Mouse (Mus musculus): Measurements from ENCODE around the gene Olfr1506. TPM values are rescaled to one million over a fixed set of nuclear protein-coding genes. Genes with fewer than 3 reads are reported as not detected.
"Not testable (repeated sequence)": the region's sequence is repeated elsewhere in the genome, so short reads cannot be mapped to it uniquely, and the experiment has no call there.

Olfr1506 gene
- under 1 TPM; 0.14 TPM for total RNA-seq (2021)
- long read RNA-seq, experiment 1 = 0 reads
- long read RNA-seq, experiment 2 = 0 reads

DNA sequence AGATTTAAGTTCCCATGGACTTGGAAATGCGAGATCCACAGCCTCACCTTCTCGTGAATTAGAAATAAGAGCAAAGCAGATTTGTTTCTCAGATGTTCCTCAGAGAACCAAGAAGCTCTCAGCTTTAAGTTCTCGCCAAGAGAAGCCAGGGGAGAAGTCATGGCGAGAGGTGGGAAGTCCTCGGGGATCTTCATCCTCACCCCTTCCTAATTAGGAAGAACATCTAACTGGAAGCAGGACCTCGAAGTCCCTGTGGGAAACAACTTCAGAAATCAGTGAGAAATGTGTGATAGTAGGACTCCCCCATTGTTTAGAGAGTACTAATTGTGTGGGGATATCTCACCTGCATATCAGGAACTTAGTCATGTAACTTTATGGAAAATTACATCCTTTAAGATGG lies at the start of gene Olfr1506:
TSS of gene Olfr1506 (minus strand) at position 101 of the 400 bp plus-strand sequence.
- H3K4me3 ChIP-seq; DNase-seq (ENCODE audit: extremely low spot score in 1 of 2, low spot score in 2 of 2); intact Hi-C loops (cut with DNase I); H3K27ac ChIP-seq: not testable (repeated sequence)

DNA sequence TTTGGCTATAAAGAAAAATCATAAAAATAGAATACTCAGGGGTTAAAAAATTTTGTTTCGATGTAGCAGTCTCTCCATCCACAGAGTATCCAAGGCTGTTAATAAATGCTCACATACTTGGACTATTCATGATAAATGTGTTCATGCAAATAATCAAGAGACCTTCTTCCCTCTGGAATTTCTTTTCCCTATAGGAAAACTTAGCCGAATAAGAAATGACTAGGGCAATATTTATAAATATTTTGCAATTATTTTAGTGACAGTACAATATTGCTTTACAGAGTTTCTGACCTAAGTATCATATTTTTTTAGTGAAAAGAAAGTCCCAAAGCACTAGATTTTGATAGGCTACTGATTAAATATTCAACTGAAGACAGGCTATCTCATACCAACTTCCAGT lies 46.6 kb upstream of the Olfr1506 start, which contains the start of gene Olfr1271:
TSS of gene Olfr1271 (minus strand) at position 101 of the 400 bp plus-strand sequence.
- TF ChIP-seq CTCF (IDR thresholded peaks at IDR 0.05) = no peak

GRCm38 (mm10) chr2:90257492-90257891 lies 33.2 kb upstream of the Olfr1506 start, which contains the start of gene Olfr142:
TSS of gene Olfr142 (minus strand) at chr2:90257592.
- intact Hi-C loops (cut with DNase I) = no loop called here
- no peak within 1 kb of the TSS for H3K4me3 ChIP-seq

More for the DNA sequence above, 46.6 kb upstream of the Olfr1506 start, which contains the start of gene Olfr1271:
- no peak for DNase-seq (ENCODE audit: extremely low spot score in 1 of 2, low spot score in 2 of 2)
- intact Hi-C loops (cut with DNase I) = no loop called here
- Histone ChIP-seq H3K27ac (no peak within 1 kb of the TSS), H3K4me3 (no peak within 1 kb of the TSS)

GRCm38 (mm10) chr2:90199606-90200005 lies 24.7 kb downstream of the Olfr1506 start:
- intact Hi-C loops (cut with DNase I); H3K4me3 ChIP-seq; H3K27ac ChIP-seq; DNase-seq (ENCODE audit: extremely low spot score in 1 of 2, low spot score in 2 of 2): not testable (repeated sequence)

More at GRCm38 (mm10) chr2:90257492-90257891, 33.2 kb upstream of the Olfr1506 start, which contains the start of gene Olfr142:
- no peak for TF ChIP-seq CTCF (IDR thresholded peaks at IDR 0.05)
- DNase-seq (ENCODE audit: extremely low spot score in 1 of 2, low spot score in 2 of 2) = no peak
- no peak within 1 kb of the TSS for H3K27ac ChIP-seq

GRCm38 (mm10) chr2:90195285-90195684 lies 29.0 kb downstream of the Olfr1506 start:
- H3K4me3 ChIP-seq; DNase-seq (ENCODE audit: extremely low spot score in 1 of 2, low spot score in 2 of 2); H3K27ac ChIP-seq; intact Hi-C loops (cut with DNase I): not testable (repeated sequence)

GRCm38 (mm10) chr2:90194750-90195149 lies 29.5 kb downstream of the Olfr1506 start:
- intact Hi-C loops (cut with DNase I); H3K27ac ChIP-seq; DNase-seq (ENCODE audit: extremely low spot score in 1 of 2, low spot score in 2 of 2); H3K4me3 ChIP-seq: not testable (repeated sequence)

GRCm38 (mm10) chr2:90187082-90187481 lies 37.2 kb downstream of the Olfr1506 start:
- intact Hi-C loops (cut with DNase I); H3K4me3 ChIP-seq; DNase-seq (ENCODE audit: extremely low spot score in 1 of 2, low spot score in 2 of 2); H3K27ac ChIP-seq: not testable (repeated sequence)

DNA sequence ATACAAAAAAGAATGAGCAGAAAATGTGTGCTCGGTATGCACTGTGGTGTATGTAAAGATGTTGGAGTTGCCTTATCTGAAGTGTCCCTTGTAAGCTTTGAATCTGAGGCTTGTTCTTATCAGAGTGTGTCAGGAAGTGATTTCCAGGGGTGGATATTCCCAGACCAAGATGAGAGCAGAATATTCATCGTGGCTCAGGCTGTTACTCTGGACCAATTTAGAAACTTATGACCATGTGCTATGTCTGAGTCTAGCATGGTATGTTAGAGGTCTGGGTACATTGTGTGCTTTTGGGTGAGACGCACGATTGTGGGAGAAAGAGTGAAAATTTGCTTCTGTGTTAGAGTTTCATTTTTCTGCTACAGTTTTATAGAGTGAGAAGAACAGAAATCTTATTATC lies 38.2 kb downstream of the Olfr1506 start:
- intact Hi-C loops (cut with DNase I); H3K27ac ChIP-seq; H3K4me3 ChIP-seq; DNase-seq (ENCODE audit: extremely low spot score in 1 of 2, low spot score in 2 of 2): not testable (repeated sequence)

Other genes starting within 250 kb of the Olfr1506 start
- not detected for gene Olfr1261, start 233.3 kb downstream of the Olfr1506 start, total RNA-seq (2021)
- gene Olfr1262, start 224.3 kb downstream of the Olfr1506 start, total RNA-seq (2021) = not detected
- not detected for gene Olfr1263, start 212.4 kb downstream of the Olfr1506 start, total RNA-seq (2021)
- not detected for gene Olfr1264, start 198.9 kb downstream of the Olfr1506 start, total RNA-seq (2021)
- gene Olfr1265, start 189.2 kb downstream of the Olfr1506 start, total RNA-seq (2021) = not detected
- not detected for gene Olfr140, start 160.9 kb downstream of the Olfr1506 start, total RNA-seq (2021)
- gene Olfr1269, start 103.1 kb downstream of the Olfr1506 start, total RNA-seq (2021) = not detected
- gene Olfr32, start 82.2 kb downstream of the Olfr1506 start, total RNA-seq (2021) = not detected
- gene Olfr1270, start 71.4 kb downstream of the Olfr1506 start, total RNA-seq (2021) = not detected
- gene Olfr142, start 33.1 kb upstream of the Olfr1506 start, total RNA-seq (2021) = not detected
- not detected for gene Olfr1271, start 46.5 kb upstream of the Olfr1506 start, total RNA-seq (2021)
- gene Olfr1272, start 68.3 kb upstream of the Olfr1506 start, total RNA-seq (2021) = not detected
- under 1 TPM in 1 of 2 experiments, not detected in 1; 0.18 TPM for gene Gm13769, start 97.7 kb upstream of the Olfr1506 start, total RNA-seq (2021)
- not detected for gene Olfr1274-ps, start 174.2 kb upstream of the Olfr1506 start, total RNA-seq (2021)

All from left cerebral cortex, adult 2 months (tissue).